Mouse (Mus musculus) hindbrain, embryonic 11.5 days (tissue): Measurements from ENCODE around the gene 2900011O08Rik. TPM values are rescaled to one million over a fixed set of nuclear protein-coding genes. Genes with fewer than 3 reads are reported as not detected.

Experiments used
- ATAC-seq: fragments of 200-750 bp; cut with Nextera tagmentation; 2 replicates; pipeline ENCODE4 v1.8.0; 2017; ENCODE audit warnings: mild to moderate bottlenecking, moderate TSS enrichment, moderate library complexity; ENCODE audit not compliant: low FRiP score
- DNase-seq: peaks from one replicate; pipeline ENCODE4 v3.0.0-alpha.2; 2015; ENCODE audit warnings: low spot score
- H3K27ac ChIP-seq: fragments of 300-500 bp; sonication (generic); 2 replicates; pipeline ENCODE4 v1.5.1; 2014; ENCODE audit warnings: mild to moderate bottlenecking, low read depth, low read length
- H3K27me3 ChIP-seq: fragments of 300-500 bp; sonication (generic); 2 replicates; pipeline ENCODE4 v1.6.1; 2014; ENCODE audit warnings: mild to moderate bottlenecking, low read length, moderate library complexity, mixed read lengths; ENCODE audit not compliant: control insufficient read depth, insufficient read depth
- H3K36me3 ChIP-seq: fragments of 300-500 bp; sonication (generic); 2 replicates; pipeline ENCODE4 v1.6.1; 2014; ENCODE audit warnings: mild to moderate bottlenecking, low read length, moderate library complexity, mixed read lengths; ENCODE audit not compliant: control insufficient read depth, insufficient read depth
- H3K4me1 ChIP-seq: fragments of 300-500 bp; sonication (generic); replicated peaks from 2 replicates; pipeline ENCODE4 v1.6.1; 2014; ENCODE audit warnings: low read length, mixed read lengths; ENCODE audit not compliant: control insufficient read depth, insufficient read depth
- H3K4me2 ChIP-seq: fragments of 300-500 bp; sonication (generic); replicated peaks from 2 replicates; pipeline ENCODE4 v1.6.1; 2014; ENCODE audit warnings: mild to moderate bottlenecking, low read depth, low read length
- H3K4me3 ChIP-seq: fragments of 300-500 bp; sonication (generic); 2 replicates; pipeline ENCODE4 v1.5.1; 2014; ENCODE audit warnings: low read depth, low read length
- H3K9ac ChIP-seq: fragments of 300-500 bp; sonication (generic); 2 replicates; pipeline ENCODE4 v1.6.1; 2014; ENCODE audit warnings: low read depth, low read length
- H3K9me3 ChIP-seq: fragments of 300-500 bp; sonication (generic); 2 replicates; pipeline ENCODE4 v1.6.1; 2016; ENCODE audit warnings: low read length; ENCODE audit not compliant: control insufficient read depth
- WGBS: fragments of 180-500 bp; shearing (Covaris S2); extraction: QIAGEN DNeasy Blood & Tissue Kit; methylation state at CpG from one replicate; pipeline ENCODE4 v1.1.7; 2014; 5-methylcytosine and 5-hydroxymethylcytosine counted together
- polyA plus RNA-seq: library from polyadenylated mRNA; unstranded; fragments of >200 nt; fragmentation: Nextera tagmentation; extraction: Ambion mirVana; gene quantifications from 2 replicates; pipeline ENCODE4 v1.2.1, GENCODE M21; 2014

Gene 2900011O08Rik
- polyA plus RNA-seq, 1 experiment from 2014 or later, result 38.4 TPM

- ATAC-seq (no peak), DNase-seq (no peak)
- H3K9ac ChIP-seq, result no peak overlapping the region
- H3K27me3 ChIP-seq, result no peaks in the 10 kb centered on the region
- H3K36me3 ChIP-seq, result peaks cover 16% of the 10 kb centered on the region; the same call in 1 of the 2 replicates
- no peaks in the 10 kb centered on the region for H3K9me3 ChIP-seq
- no peaks in the 10 kb centered on the region for H3K4me1 ChIP-seq
- H3K27ac ChIP-seq, result no peak overlapping the region
- no peak overlapping the region for H3K4me3 ChIP-seq
- no peak overlapping the region for H3K4me2 ChIP-seq
These were observed 142.6 kb downstream of the 2900011O08Rik start for GRCm38 (mm10) chr16:14128977-14129376.

GRCm38 (mm10) chr16:14130796-14131195 is 144.4 kb downstream of the 2900011O08Rik start:
- H3K4me2 ChIP-seq, result no peak overlapping the region
- no peaks in the 10 kb centered on the region for H3K4me1 ChIP-seq
- no peak overlapping the region for H3K4me3 ChIP-seq
- no peak overlapping the region for H3K27ac ChIP-seq
- 94% methylated on average over 7 of the region's 7 CpGs for WGBS
- H3K9me3 ChIP-seq, result no peaks in the 10 kb centered on the region
- no peak overlapping the region for H3K9ac ChIP-seq
- no peak for ATAC-seq
- DNase-seq, result no peak
- peaks cover 12% of the 10 kb centered on the region; the same call in 1 of the 2 replicates for H3K36me3 ChIP-seq
- no peaks in the 10 kb centered on the region for H3K27me3 ChIP-seq

DNA sequence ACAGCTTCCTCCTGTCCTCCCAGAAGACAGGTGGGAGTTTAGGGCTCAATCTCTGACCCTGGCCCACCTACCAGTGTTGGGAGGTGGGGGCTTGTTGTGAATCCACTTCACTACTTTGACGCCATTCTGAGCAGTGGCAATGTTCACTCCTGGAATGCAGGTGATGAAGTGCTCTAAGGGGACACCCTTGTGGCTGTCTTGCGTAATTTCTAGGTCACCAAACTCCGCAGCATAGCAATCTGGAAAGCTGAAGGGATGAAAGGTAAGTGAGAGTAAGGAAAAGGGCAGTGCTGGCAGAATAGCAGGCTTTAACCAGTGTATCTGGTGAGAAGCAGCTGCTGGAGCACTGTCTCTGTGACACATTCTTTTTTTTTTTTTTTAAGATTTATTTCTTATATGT is 145.0 kb downstream of the 2900011O08Rik start:
- Histone ChIP-seq H3K9me3 (no peaks in the 10 kb centered on the region), H3K4me1 (no peaks in the 10 kb centered on the region), H3K4me3 (no peak overlapping the region), H3K27ac (no peak overlapping the region), H3K4me2 (no peak overlapping the region), H3K9ac (no peak overlapping the region), H3K36me3 (peaks cover 12% of the 10 kb centered on the region; the same call in 1 of the 2 replicates), H3K27me3 (no peaks in the 10 kb centered on the region)
- WGBS, result 89% methylated on average over 3 of the region's 3 CpGs
- DNase-seq, result no peak
- no peak for ATAC-seq

DNA sequence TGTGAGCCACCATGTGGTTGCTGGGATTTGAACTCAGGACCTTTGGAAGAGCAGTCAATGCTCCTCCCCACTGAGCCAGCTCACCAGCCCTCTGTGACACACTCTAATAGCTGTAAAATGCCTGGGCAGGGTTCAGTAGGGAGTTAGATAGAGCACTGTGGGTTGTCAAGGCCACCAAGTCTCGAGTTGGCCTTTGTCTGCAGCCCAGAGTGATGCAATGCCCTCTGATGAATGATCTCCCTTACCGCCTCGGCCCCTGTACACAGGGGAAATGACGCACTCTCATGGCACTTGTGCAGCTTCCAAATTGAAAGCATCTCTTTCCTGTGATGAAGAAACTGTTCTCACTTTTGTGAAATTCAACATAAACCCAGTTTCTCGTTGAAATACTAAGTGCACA is 145.4 kb downstream of the 2900011O08Rik start:
- 88% methylated on average over 5 of the region's 5 CpGs for WGBS
- no peak overlapping the region for H3K9ac ChIP-seq
- no peak for ATAC-seq

GRCm38 (mm10) chr16:14135014-14135413 is 148.6 kb downstream of the 2900011O08Rik start:
- 91% methylated on average over 2 of the region's 2 CpGs for WGBS
- H3K4me3 ChIP-seq, result no peak overlapping the region

More for the DNA sequence above, 145.4 kb downstream of the 2900011O08Rik start:
- no peak overlapping the region for H3K4me3 ChIP-seq
- no peak for DNase-seq
- H3K4me2 ChIP-seq, result no peak overlapping the region
- H3K9me3 ChIP-seq, result no peaks in the 10 kb centered on the region
- H3K36me3 ChIP-seq, result peaks cover 12% of the 10 kb centered on the region; the same call in 1 of the 2 replicates
- H3K4me1 ChIP-seq, result no peaks in the 10 kb centered on the region
- no peaks in the 10 kb centered on the region for H3K27me3 ChIP-seq
- no peak overlapping the region for H3K27ac ChIP-seq

DNA sequence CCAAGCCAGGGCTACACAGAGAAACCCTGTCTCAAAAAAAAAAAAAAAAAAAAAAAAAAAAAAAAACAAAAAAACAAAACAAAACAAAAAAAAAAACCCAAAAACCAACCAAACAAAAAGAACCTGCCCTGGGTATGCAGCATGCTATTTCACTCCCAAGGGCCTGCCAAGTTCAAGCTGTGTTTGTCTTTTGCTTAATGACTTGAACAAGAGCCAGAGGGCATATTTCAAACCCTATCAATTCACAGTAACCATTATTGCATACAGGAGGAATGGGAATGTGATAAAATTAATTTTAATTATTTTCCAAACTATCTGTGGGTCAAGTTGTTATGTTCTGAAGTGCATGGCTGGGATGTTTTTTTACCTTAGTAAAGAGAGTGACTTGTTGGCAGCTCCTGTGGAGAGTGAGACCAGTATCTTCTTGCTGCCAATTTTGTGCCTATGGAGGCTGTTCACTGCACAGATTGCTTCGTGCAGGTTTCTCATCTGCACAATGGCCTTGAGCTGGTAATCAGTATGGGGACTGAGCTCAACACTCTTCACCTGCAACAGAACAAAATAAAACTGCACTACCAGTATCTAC is 151.7 kb downstream of the 2900011O08Rik start:
- 97% methylated on average over 1 of the region's 1 CpGs for WGBS

More at GRCm38 (mm10) chr16:14135014-14135413, 148.6 kb downstream of the 2900011O08Rik start:
- no peaks in the 10 kb centered on the region for H3K9me3 ChIP-seq
- no peak overlapping the region for H3K4me2 ChIP-seq
- DNase-seq (no peak), ATAC-seq (no peak)
- H3K27me3 ChIP-seq, result no peaks in the 10 kb centered on the region
- H3K36me3 ChIP-seq, result peaks cover 4% of the 10 kb centered on the region; the same call in 1 of the 2 replicates
- H3K4me1 ChIP-seq, result no peaks in the 10 kb centered on the region
- H3K27ac ChIP-seq, result no peak overlapping the region
- no peak overlapping the region for H3K9ac ChIP-seq

GRCm38 (mm10) chr16:14139106-14139505 is 152.7 kb downstream of the 2900011O08Rik start:
- H3K9me3 ChIP-seq, result no peaks in the 10 kb centered on the region
- H3K27me3 ChIP-seq, result no peaks in the 10 kb centered on the region
- DNase-seq (no peak), ATAC-seq (no peak)
- H3K4me1 ChIP-seq, result no peaks in the 10 kb centered on the region
- peaks cover 11% of the 10 kb centered on the region for H3K36me3 ChIP-seq
- H3K4me2 ChIP-seq, result no peak overlapping the region
- H3K4me3 ChIP-seq, result no peak overlapping the region
- H3K27ac ChIP-seq, result no peak overlapping the region
- H3K9ac ChIP-seq, result no peak overlapping the region

More for the DNA sequence above, 151.7 kb downstream of the 2900011O08Rik start:
- H3K4me3 ChIP-seq, result no peak overlapping the region
- H3K36me3 ChIP-seq, result peaks cover 11% of the 10 kb centered on the region
- H3K27me3 ChIP-seq, result no peaks in the 10 kb centered on the region
- H3K9me3 ChIP-seq, result no peaks in the 10 kb centered on the region
- ATAC-seq (no peak), DNase-seq (no peak)
- no peak overlapping the region for H3K9ac ChIP-seq
- no peaks in the 10 kb centered on the region for H3K4me1 ChIP-seq
- H3K27ac ChIP-seq, result no peak overlapping the region
- H3K4me2 ChIP-seq, result no peak overlapping the region

- Histone ChIP-seq H3K27me3 (no peaks in the 10 kb centered on the region), H3K36me3 (peaks cover 11% of the 10 kb centered on the region), H3K27ac (no peak overlapping the region), H3K9me3 (no peaks in the 10 kb centered on the region), H3K4me3 (no peak overlapping the region), H3K4me2 (no peak overlapping the region), H3K4me1 (no peaks in the 10 kb centered on the region), H3K9ac (no peak overlapping the region)
- WGBS, result 93% methylated on average over 3 of the region's 3 CpGs
- DNase-seq (no peak), ATAC-seq (no peak)
These were observed 156.9 kb downstream of the 2900011O08Rik start for GRCm38 (mm10) chr16:14143298-14143697.

DNA sequence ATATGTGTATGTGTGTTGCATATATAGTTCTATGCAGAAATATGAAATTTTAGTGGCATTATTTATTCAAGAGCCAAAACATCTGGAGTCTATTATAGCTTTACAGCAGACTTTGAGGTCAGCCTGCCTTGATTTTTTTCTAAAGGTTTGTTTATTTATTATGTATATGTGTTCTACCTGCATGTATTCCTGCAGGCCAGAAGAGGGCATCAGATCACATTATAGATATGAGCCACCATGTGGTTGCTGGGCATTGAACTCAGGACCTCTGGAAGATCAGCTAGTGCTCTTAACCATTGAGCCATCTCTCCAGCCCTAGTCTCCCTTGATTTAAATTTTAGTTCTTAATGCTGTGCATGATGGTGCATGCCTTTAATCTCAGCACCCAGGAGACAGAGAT is 161.3 kb downstream of the 2900011O08Rik start:
- DNase-seq (no peak), ATAC-seq (no peak)
- Histone ChIP-seq H3K9ac (no peak overlapping the region), H3K4me2 (no peak overlapping the region), H3K4me3 (no peak overlapping the region), H3K4me1 (no peaks in the 10 kb centered on the region), H3K9me3 (no peaks in the 10 kb centered on the region), H3K27me3 (no peaks in the 10 kb centered on the region), H3K27ac (no peak overlapping the region), H3K36me3 (no peaks in the 10 kb centered on the region; the same call in 1 of the 2 replicates)
